Mouse (Mus musculus) cerebellum, adult 11-12 months (tissue): ENCODE measurements around the gene Obox2.
"Not testable (repeated sequence)": the region's sequence is repeated elsewhere in the genome, so short reads cannot be mapped to it uniquely, and the experiment has no call there.

ENCODE experiments used
- DNase-seq: peaks from one replicate; pipeline ENCODE4 v3.0.0; 2022

Obox2 gene

DNA sequence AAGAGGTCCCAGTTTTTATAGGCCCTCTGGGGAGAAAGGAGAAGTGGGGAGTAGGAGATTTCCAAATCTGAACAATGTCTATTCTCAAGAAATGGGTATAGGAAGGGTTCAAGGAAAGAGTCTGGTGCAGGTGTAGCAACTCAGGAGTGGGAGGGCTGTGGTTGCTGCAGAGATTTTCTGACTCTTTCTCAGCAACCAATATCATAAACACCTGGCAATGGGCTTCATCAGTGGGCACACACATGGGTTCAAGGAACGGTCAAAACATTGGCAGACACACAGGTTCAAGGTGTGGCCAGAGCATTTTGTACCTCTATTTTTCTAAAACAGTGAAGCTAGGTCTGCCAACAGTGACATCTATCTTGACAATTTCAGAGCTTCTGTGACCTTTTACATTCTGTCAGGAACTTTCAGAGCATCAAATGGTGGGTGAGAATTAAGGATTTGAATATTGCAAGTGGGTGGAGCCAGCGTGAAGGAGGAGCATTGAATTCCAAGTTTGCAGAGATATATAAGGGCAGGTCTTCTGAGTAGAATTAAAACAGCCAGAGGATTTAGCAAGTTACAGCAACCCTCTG lies at the start of gene Obox2, which contains the start of gene Obox1:
Gene Obox2 (plus strand): TSS at position 301 of the 578 bp plus-strand sequence.
Gene Obox1 (plus strand): TSS at position 528 of the 578 bp plus-strand sequence.
- DNase-seq = not testable (repeated sequence)

DNA sequence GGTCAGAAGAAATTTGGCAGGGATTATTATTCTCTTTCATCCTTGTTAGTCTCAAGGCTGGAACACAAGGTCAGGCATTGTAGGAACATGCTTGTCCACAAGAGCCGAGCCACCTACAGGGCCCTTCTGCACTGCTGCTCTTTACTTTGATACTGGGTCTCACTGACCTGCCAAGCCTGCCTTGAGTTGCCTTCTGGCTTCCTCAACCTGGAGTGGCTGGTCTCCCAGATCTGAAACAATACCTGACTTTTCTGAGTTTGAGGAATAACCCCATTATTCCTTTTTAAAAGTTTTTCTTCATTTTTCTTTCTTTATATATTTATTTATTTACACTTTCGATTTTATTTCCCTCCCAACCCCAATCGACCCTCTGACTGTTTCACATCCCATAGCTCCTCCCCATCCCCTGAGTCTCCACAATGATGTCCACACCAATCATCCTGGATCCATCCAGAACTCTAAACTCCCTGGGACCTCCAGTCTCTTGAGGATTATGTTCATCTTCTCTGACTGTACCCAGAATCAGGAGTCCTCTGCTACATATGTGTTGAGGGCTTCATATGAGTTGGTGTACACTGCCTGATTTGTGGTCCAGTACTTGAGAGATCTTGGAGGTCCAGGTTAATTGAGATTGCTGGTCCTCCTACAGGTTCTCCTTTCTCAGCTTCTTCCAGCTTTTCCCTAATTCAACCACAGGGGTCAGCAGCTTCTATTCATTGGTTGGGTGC lies 10.8 kb downstream of the Obox2 start:
- DNase-seq = not testable (repeated sequence)

DNA sequence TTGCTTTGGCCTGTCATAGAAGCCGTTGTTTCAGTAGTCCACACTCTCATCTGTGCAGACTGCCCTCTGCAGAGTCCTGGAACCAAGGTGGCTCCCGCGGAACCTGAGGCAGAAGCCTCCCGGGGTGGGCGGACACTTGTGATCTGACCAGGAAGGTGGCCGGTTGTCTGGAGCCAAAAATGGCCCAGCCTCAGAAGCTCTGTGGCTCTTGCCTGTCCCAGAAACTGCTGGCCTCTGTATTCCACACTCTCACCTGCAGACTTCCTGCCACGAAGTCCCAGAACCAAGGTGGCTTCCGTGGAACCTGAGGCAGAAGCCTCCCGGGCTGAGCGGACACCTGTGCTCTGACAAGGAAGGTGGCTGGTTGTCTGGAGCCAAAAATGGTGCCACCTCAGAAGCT lies 18.3 kb downstream of the Obox2 start:
- DNase-seq = not testable (repeated sequence)

DNA sequence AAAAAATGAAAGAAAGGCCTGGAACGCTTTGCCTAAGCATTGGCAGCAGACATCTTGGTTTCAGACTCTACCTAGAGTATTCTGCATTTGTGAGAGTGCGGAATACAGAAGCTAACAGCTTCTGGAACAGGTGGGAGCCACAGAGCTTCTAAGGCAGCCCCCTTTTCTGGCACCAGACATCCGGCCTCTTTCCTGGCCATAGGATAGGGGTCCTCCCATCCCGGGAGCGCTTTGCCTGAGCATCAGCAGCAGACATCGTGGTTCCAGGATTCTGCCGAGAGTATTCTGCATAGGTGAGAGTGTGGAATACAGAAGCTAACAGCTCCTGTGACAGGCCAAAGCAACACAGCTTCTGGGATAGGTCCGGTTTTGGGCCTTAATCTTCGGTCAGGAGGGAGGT lies 29.5 kb downstream of the Obox2 start:
- not testable (repeated sequence) for DNase-seq

DNA sequence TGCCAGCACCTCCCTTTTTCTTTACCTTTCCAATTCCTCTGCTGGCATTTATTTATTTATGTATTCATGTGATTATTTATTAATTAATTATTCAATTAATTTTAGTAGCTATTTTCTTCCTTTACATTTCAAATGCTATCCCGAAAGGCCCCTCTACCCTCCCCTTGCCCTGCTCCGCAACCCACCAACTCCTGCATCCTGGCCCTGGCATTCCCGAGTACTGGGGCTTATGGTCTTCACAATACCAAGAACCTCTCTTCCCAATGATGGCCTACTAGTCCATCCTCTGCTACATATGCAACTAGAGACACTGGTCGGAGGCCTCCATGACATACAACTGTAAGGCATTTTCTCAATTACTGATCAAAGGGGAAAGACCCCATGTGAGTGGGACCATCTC lies 37.0 kb downstream of the Obox2 start:
- DNase-seq = not testable (repeated sequence)
